Mouse (Mus musculus) ES-Bruce4 (cell line): ENCODE measurements at regions not wholly inside any gene's neighbourhood (a gene's known extent, or its start where the extent isn't known, plus 50 kb on each side); places are given as distances from the start of the nearest gene placed in this dataset.

Source experiments
- CTCF ChIP-seq: IDR thresholded peaks from one replicate; pipeline ENCODE4 v1.8.1; 2011; ENCODE audit warnings: low read depth, low read length
- EP300 ChIP-seq: IDR thresholded peaks from 2 replicates; pipeline ENCODE4 v1.6.1; 2011; ENCODE audit warnings: low read depth, low read length; ENCODE audit not compliant: insufficient read depth
- POLR2A ChIP-seq: IDR thresholded peaks from one replicate; pipeline ENCODE4 v1.8.1; 2011; ENCODE audit warnings: low read length; ENCODE audit not compliant: insufficient read depth

DNA sequence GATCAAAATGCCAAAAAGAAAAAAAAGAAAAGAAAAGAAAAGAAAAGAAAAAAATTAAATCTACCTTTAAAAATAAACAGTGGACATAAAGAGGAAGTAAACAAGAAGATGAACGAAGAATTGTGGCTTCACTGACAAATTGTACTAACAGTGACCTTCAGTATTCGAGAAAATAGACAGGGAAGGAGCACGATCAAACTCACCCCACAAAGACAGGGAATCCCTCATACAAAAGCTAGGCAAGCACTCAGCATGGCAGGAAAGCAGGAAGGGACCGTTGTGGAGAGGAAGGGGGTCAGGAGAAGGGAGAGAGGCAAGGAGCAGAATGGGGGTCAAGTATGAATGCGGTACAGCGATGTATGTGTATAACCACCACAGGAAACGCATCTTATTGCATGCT is 74.6 kb upstream of the Cnot2 start:
- TF ChIP-seq EP300 (no peak), CTCF (no peak), POLR2A (no peak)
